In genomic region chr12:107125201-107125600, GRCm38 (mm10) we compare ENCODE assay signal across 19 mouse cellular contexts.
DNase-seq lines count a peak whose midpoint lies in the region; ATAC-seq lines count a peak whose summit lies in the region.
"Had no signal": no experiment of that assay in that cellular context is flagged by ENCODE, and none has a peak within 500 bp of the region (broad histone marks: within the 10 kb centered on the region; RNA-seq: fewer than 3 reads in every experiment).

No protein-coding gene starts in this region.

- peak overlapping the region; percentile 17; the same call in 1 of the 2 replicates for H3K27ac ChIP-seq in hindbrain, embryonic 10.5 days
- H3K27ac ChIP-seq in hindbrain, embryonic 14.5 days = no peak overlapping the region
- H3K27ac ChIP-seq: forebrain, embryonic 15.5 days; liver, embryonic 13.5 days; neural tube, embryonic 15.5 days had no signal

- H3K9ac ChIP-seq in hindbrain, embryonic 14.5 days = no peak overlapping the region
- H3K9ac ChIP-seq: forebrain, embryonic 15.5 days; liver, embryonic 13.5 days; neural tube, embryonic 15.5 days had no signal

- no peaks in the 10 kb centered on the region for H3K9me3 ChIP-seq in hindbrain, embryonic 10.5 days
- H3K9me3 ChIP-seq in hindbrain, embryonic 14.5 days (ENCODE audit: control insufficient read depth, low read length) = no peaks in the 10 kb centered on the region
- H3K9me3 ChIP-seq: forebrain, embryonic 15.5 days; liver, embryonic 13.5 days; neural tube, embryonic 15.5 days had no signal

- ATAC-seq in hindbrain, embryonic 14.5 days (ENCODE audit: low FRiP score) = no peak
- ATAC-seq: forebrain, embryonic 15.5 days had no signal

- 66% methylated on average over 7 of the region's 7 CpGs for WGBS in hindbrain, embryonic 10.5 days
- 76% methylated on average over 7 of the region's 7 CpGs for WGBS in hindbrain, embryonic 14.5 days

- no peak overlapping the region for H3K4me3 ChIP-seq in hindbrain, embryonic 10.5 days
- H3K4me3 ChIP-seq in hindbrain, embryonic 14.5 days (replicated peaks; ENCODE audit: low read length) = no peak overlapping the region
- H3K4me3 ChIP-seq: erythroblast, embryonic 14.5 days; forebrain, embryonic 15.5 days; liver, embryonic 13.5 days; megakaryocyte, embryonic 14.5 days; neural tube, embryonic 15.5 days had no signal

- peak; percentile 9 for DNase-seq in adrenal gland, postnatal 10 days
- DNase-seq in adrenal gland, adult 18-20 months (ENCODE audit: low spot score in 2 of 2) = no peak
- no peak for DNase-seq in hindbrain, embryonic 10.5 days (ENCODE audit: low spot score)
- DNase-seq in hindbrain, embryonic 14.5 days (ENCODE audit: low spot score) = no peak
- peak; percentile 40 for DNase-seq in thymus, postnatal 25 days
- DNase-seq in thymus, postnatal 0 days (ENCODE audit: low spot score) = no peak
- DNase-seq in yolk sac, embryonic 10.5 days (ENCODE audit: low spot score) = no peak
- DNase-seq in left cerebral cortex, adult 18-20 months (ENCODE audit: low spot score in 2 of 2) = no peak
- DNase-seq: cerebellum, adult 11 months; cerebellum, postnatal 10 days; gastrocnemius, postnatal 10 days; kidney, adult 11 months; kidney, postnatal 4 days; liver, embryonic 13.5 days; lung, adult 2 months had no signal

- H3K27me3 ChIP-seq in hindbrain, embryonic 10.5 days (ENCODE audit: insufficient read depth, poor library complexity, severe bottlenecking) = no peaks in the 10 kb centered on the region
- H3K27me3 ChIP-seq in hindbrain, embryonic 14.5 days (ENCODE audit: control insufficient read depth, insufficient read depth, low read length) = no peaks in the 10 kb centered on the region
- H3K27me3 ChIP-seq: forebrain, embryonic 15.5 days; liver, embryonic 13.5 days; megakaryocyte, embryonic 14.5 days; neural tube, embryonic 15.5 days had no signal

- peaks cover 19% of the 10 kb centered on the region for H3K4me1 ChIP-seq in hindbrain, embryonic 10.5 days (replicated peaks)
- H3K4me1 ChIP-seq in hindbrain, embryonic 14.5 days (replicated peaks; ENCODE audit: control insufficient read depth, insufficient read depth, low read length) = no peaks in the 10 kb centered on the region; the same call in 1 of the 2 replicates
- H3K4me1 ChIP-seq: forebrain, embryonic 15.5 days; liver, embryonic 13.5 days; megakaryocyte, embryonic 14.5 days had no signal

- no peaks in the 10 kb centered on the region for H3K36me3 ChIP-seq in hindbrain, embryonic 10.5 days
- H3K36me3 ChIP-seq in hindbrain, embryonic 14.5 days (replicated peaks; ENCODE audit: control insufficient read depth, insufficient read depth) = no peaks in the 10 kb centered on the region
- H3K36me3 ChIP-seq: forebrain, embryonic 15.5 days; liver, embryonic 13.5 days; neural tube, embryonic 15.5 days had no signal

- no peak overlapping the region for H3K4me2 ChIP-seq in hindbrain, embryonic 14.5 days (replicated peaks)
- H3K4me2 ChIP-seq: forebrain, embryonic 15.5 days; liver, embryonic 13.5 days; neural tube, embryonic 15.5 days had no signal

Comparison
In these comparisons a context has a peak if more than half of its experiments do, and no peak if none do; other contexts are left out.
1. DNase-seq: peak in adrenal gland, postnatal 10 days (single experiment) and thymus, postnatal 25 days (single experiment); none in adrenal gland, adult 18-20 months (0 of 2), hindbrain, embryonic 10.5 days (single experiment), hindbrain, embryonic 14.5 days (single experiment), thymus, postnatal 0 days (single experiment), yolk sac, embryonic 10.5 days (single experiment) and left cerebral cortex, adult 18-20 months (0 of 2).